In the genomic region with DNA sequence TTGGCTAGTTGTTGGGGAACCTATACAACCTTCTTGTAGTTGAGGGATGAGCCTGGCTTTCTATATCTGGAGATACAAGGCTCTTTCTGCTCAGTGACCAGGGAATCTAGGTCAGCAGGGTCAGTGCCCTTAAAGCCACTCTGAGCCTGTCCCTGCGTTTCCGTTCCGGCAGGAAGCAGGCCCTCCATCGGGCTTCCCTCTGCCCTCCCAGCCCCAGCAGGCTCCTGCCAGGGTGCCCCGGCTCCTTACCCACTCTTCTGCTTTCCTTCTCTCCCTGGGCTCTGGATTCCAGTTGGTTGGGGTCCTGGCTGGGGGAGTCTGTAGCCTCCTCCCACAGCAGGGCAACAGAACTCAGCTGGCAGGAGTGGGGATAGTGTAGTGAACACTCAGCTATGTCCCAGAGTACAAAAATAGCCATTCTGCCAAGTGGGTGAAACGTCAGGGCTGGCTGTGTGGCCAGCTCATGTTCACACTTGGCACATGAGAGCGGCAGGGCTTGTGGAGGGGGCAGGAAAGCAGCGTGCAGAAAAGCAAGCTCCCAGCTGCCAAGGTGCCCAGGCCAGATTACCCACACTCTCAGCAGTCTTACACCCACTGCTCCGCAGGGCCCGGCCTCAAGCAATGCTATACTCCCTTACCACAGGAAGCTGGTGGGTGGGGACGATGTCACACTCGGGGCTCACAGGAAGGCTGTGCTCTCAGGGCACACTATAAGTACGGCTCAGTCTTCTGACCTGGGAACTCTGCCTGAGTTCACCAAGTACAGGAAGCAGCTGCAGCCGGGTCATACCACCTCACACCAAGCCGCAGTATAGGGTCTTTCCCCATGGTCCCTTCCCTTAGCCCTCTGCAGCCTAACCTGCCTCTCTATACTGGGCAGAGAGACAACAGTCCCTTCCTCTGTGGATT, we compare ENCODE assay signal across 8 mouse cellular contexts. TPM values are rescaled to one million over a fixed set of nuclear protein-coding genes. Genes with fewer than 3 reads are reported as not detected.
DNase-seq lines count a peak whose midpoint lies in the region; TF ChIP-seq lines count a peak whose summit lies in the region.

No protein-coding gene starts in this region.

- H3K4me3 ChIP-seq in left cerebral cortex, adult 2 months: no peak overlapping the region

- no peak for TF ChIP-seq CTCF in left cerebral cortex, adult 2 months (IDR thresholded peaks at IDR 0.05)

- intact Hi-C loops in left cerebral cortex, adult 2 months (cut with DNase I): loop anchor here (5.0 kb wide), 1 partner anchor 74 kb away; no protein-coding TSS in a partner anchor

- DNase-seq in embryo, embryonic 10 days (ENCODE audit: low spot score): peak; percentile 18
- no peak for DNase-seq in embryo, embryonic 9.5 days (ENCODE audit: extremely low spot score)
- DNase-seq in cerebellum, adult 9-10 months: peak; percentile 83
- peak; percentile 67 for DNase-seq in gastrocnemius, postnatal 10 days
- DNase-seq in induced T-regulatory cell, adult 2 months (ENCODE audit: low read depth): peak; percentile 96
- peak; percentile 63 to 67 for DNase-seq in left cerebral cortex, adult 2 months (ENCODE audit: extremely low spot score in 1 of 2, low spot score in 2 of 2)
- DNase-seq in lung, postnatal 25 days (ENCODE audit: low spot score): peak; percentile 88
- peak; percentile 34 for DNase-seq in right cerebral cortex, postnatal 4 days

- peak overlapping the region; percentile 81 for H3K27ac ChIP-seq in left cerebral cortex, adult 2 months

RNA-seq across cellular contexts. Expression of a gene that starts 53.4 kb away (rescaled TPM):
- total RNA-seq in gastrocnemius, postnatal 10 days (2021): 10 to 100 TPM; 35.2 to 37.9 TPM
- 10 to 100 TPM; 86.7 to 88.6 TPM for total RNA-seq in left cerebral cortex, adult 2 months (2021)

RNA-seq across cellular contexts. Expression of a gene that starts 54.5 kb away (rescaled TPM):
- 100 to 1,000 TPM; 182 to 191 TPM for total RNA-seq in gastrocnemius, postnatal 10 days (2021)
- total RNA-seq in left cerebral cortex, adult 2 months (2021): 100 to 1,000 TPM; 246 to 255 TPM
